Mouse (Mus musculus) myocyte (in vitro differentiated cells): ENCODE results near the gene Fbxo47.

ENCODE experiments used
- CEBPB ChIP-seq: IDR thresholded peaks from 2 replicates; pipeline ENCODE4 v1.6.1; 2011; ENCODE audit warnings: mild to moderate bottlenecking, moderate library complexity; ENCODE audit not compliant: poor library complexity, insufficient read depth, severe bottlenecking
- E2F4 ChIP-seq: IDR thresholded peaks from one replicate; pipeline ENCODE4 v1.6.1; 2011; ENCODE audit warnings: mild to moderate bottlenecking, control low read depth, moderate library complexity; ENCODE audit not compliant: insufficient read depth
- MYOG ChIP-seq, 3 experiments: IDR thresholded peaks; one replicate each; pipeline ENCODE4 v1.6.1; 2011; ENCODE audit warnings: control low read depth in 2 of 3, low read depth in 2 of 3, mild to moderate bottlenecking in 2 of 3; ENCODE audit not compliant: insufficient read length in 2 of 3, control insufficient read depth in 1 of 3, insufficient read depth in 1 of 3
- POLR2A ChIP-seq: IDR thresholded peaks from one replicate; pipeline ENCODE4 v1.6.1; 2011; ENCODE audit warnings: low read depth, mild to moderate bottlenecking, control low read depth, moderate library complexity; ENCODE audit not compliant: insufficient read length
- POLR2AphosphoS2 ChIP-seq: IDR thresholded peaks from one replicate; pipeline ENCODE4 v1.6.1; 2011; ENCODE audit warnings: low read depth, control low read depth; ENCODE audit not compliant: insufficient read length
- REST ChIP-seq: IDR thresholded peaks from one replicate; pipeline ENCODE4 v1.6.1; 2011; ENCODE audit warnings: mild to moderate bottlenecking, control low read depth, moderate library complexity; ENCODE audit not compliant: insufficient read depth, insufficient read length
- USF1 ChIP-seq: IDR thresholded peaks from one replicate; pipeline ENCODE4 v1.6.1; 2011; ENCODE audit warnings: low read depth, mild to moderate bottlenecking, control low read depth, moderate library complexity

DNA sequence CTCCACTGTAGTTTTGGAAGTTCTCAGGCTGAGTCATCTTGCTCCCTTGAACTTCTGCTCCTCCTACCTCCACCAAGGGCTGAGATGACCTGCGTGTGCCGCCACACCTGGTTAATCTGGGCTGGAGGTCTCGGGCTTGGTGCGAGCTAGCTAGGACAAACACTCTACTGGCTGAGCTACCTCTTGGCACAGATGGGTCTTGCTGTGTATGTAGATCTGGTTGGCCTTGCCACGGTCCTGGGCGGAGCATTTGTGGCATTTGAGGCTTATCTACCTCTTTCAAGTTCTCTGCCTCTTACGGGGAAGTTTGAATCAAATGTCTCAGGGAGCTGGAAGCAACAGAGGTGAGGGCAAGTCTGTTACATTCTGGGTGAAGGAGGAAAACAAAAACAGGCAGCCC lies 73.6 kb downstream of the Fbxo47 start:
- TF ChIP-seq E2F4 (no peak), POLR2A (no peak), MYOG (IDR thresholded peaks at IDR 0.05; ENCODE audit: control insufficient read depth in 1 of 3, insufficient read depth in 1 of 3, insufficient read length in 2 of 3, low read depth in 2 of 3) (no peak), POLR2AphosphoS2 (no peak), USF1 (no peak), REST (no peak), CEBPB (no peak)
